In genomic region chr13:81711546-81712371, GRCm38 (mm10) we compare ENCODE assay signal across 8 mouse cellular contexts. TPM values are rescaled to one million over a fixed set of nuclear protein-coding genes. Genes with fewer than 3 reads are reported as not detected.
A peak's percentile ranks its signal among the peaks of the same experiment; 100 is the strongest.
DNase-seq lines count a peak whose midpoint lies in the region; ATAC-seq and TF ChIP-seq lines count a peak whose summit lies in the region.

No protein-coding gene starts in this region.

- peak overlapping the region; percentile 93 for H3K4me3 ChIP-seq in kidney, adult 2 months (ENCODE audit: insufficient read depth, low read depth, low read length)
- H3K4me3 ChIP-seq in embryonic facial prominence, embryonic 11.5 days (ENCODE audit: low read depth, low read length), result peak overlapping the region; percentile 70
- peak overlapping the region; percentile 77 for H3K4me3 ChIP-seq in heart, embryonic 12.5 days
- peak overlapping the region; percentile 83 for H3K4me3 ChIP-seq in midbrain, embryonic 13.5 days (replicated peaks)

- no peak for TF ChIP-seq CTCF in kidney, adult 2 months (conservative IDR thresholded peaks at IDR 0.05; ENCODE audit: insufficient read depth, insufficient read length, low read depth, low read length)

- DNase-seq in kidney, adult 2 months, result no peak
- no peak for DNase-seq in kidney, postnatal 14 days
- DNase-seq in ES-CJ7 (ENCODE audit: low read depth, low spot score), result peak; percentile 15
- DNase-seq in embryonic facial prominence, embryonic 11.5 days (ENCODE audit: low spot score), result peak; percentile 23
- peak; percentile 28 to 39 for DNase-seq in left cerebral cortex, adult 18-20 months (ENCODE audit: low spot score in 2 of 2)
- peak; percentile 55 for DNase-seq in thymus, postnatal 14 days

- no peaks in the 10 kb centered on the region for H3K4me1 ChIP-seq in kidney, adult 2 months (ENCODE audit: control insufficient read depth, insufficient read depth, low read length)
- H3K4me1 ChIP-seq in embryonic facial prominence, embryonic 11.5 days (ENCODE audit: control insufficient read depth, insufficient read depth, low read length), result no peaks in the 10 kb centered on the region
- peaks cover 24% of the 10 kb centered on the region for H3K4me1 ChIP-seq in heart, embryonic 12.5 days (replicated peaks)
- H3K4me1 ChIP-seq in midbrain, embryonic 13.5 days (replicated peaks), result peaks cover 18% of the 10 kb centered on the region

- ATAC-seq in embryonic facial prominence, embryonic 11.5 days (replicated peaks; ENCODE audit: insufficient number of reproducible peaks, low FRiP score, low TSS enrichment, low read depth), result peak; percentile 58
- ATAC-seq in heart, embryonic 12.5 days (ENCODE audit: insufficient number of reproducible peaks, low FRiP score), result peak; percentile 59
- ATAC-seq in midbrain, embryonic 13.5 days, result peak; percentile 67

- TF ChIP-seq POLR2A in kidney, adult 2 months (IDR thresholded peaks at IDR 0.05; ENCODE audit: low read depth, low read length), result no peak

- no peaks in the 10 kb centered on the region for H3K9me3 ChIP-seq in embryonic facial prominence, embryonic 11.5 days (replicated peaks; ENCODE audit: control insufficient read depth, low read length)
- no peaks in the 10 kb centered on the region for H3K9me3 ChIP-seq in heart, embryonic 12.5 days (replicated peaks)
- H3K9me3 ChIP-seq in midbrain, embryonic 13.5 days, result no peaks in the 10 kb centered on the region

- no peaks in the 10 kb centered on the region for H3K27me3 ChIP-seq in kidney, adult 2 months (replicated peaks; ENCODE audit: control insufficient read depth, insufficient read depth, low read length)
- no peaks in the 10 kb centered on the region for H3K27me3 ChIP-seq in embryonic facial prominence, embryonic 11.5 days (ENCODE audit: control insufficient read depth, insufficient read depth, low read length)
- no peaks in the 10 kb centered on the region for H3K27me3 ChIP-seq in heart, embryonic 12.5 days (replicated peaks)
- H3K27me3 ChIP-seq in midbrain, embryonic 13.5 days, result peaks cover 3% of the 10 kb centered on the region; the same call in 1 of the 2 replicates

- H3K27ac ChIP-seq in kidney, adult 2 months (ENCODE audit: insufficient read depth, low read depth, low read length), result no peak overlapping the region
- no peak overlapping the region for H3K27ac ChIP-seq in embryonic facial prominence, embryonic 11.5 days (replicated peaks; ENCODE audit: low read depth, low read length)
- peak overlapping the region; percentile 87 for H3K27ac ChIP-seq in heart, embryonic 12.5 days (ENCODE audit: poor library complexity, severe bottlenecking)
- peak overlapping the region; percentile 92 for H3K27ac ChIP-seq in midbrain, embryonic 13.5 days

- no peaks in the 10 kb centered on the region for H3K36me3 ChIP-seq in kidney, adult 2 months (ENCODE audit: control insufficient read depth, insufficient read depth, low read length)
- no peaks in the 10 kb centered on the region for H3K36me3 ChIP-seq in embryonic facial prominence, embryonic 11.5 days (replicated peaks; ENCODE audit: control insufficient read depth, insufficient read depth, low read depth, low read length)
- no peaks in the 10 kb centered on the region for H3K36me3 ChIP-seq in heart, embryonic 12.5 days
- H3K36me3 ChIP-seq in midbrain, embryonic 13.5 days, result no peaks in the 10 kb centered on the region

- peak overlapping the region; percentile 98 for H3K4me2 ChIP-seq in embryonic facial prominence, embryonic 11.5 days (ENCODE audit: low read depth, low read length)
- H3K4me2 ChIP-seq in heart, embryonic 12.5 days, result peak overlapping the region; percentile 97
- H3K4me2 ChIP-seq in midbrain, embryonic 13.5 days (replicated peaks), result peak overlapping the region; percentile 97

- peak overlapping the region; percentile 68 for H3K9ac ChIP-seq in embryonic facial prominence, embryonic 11.5 days (replicated peaks; ENCODE audit: low read length)
- H3K9ac ChIP-seq in heart, embryonic 12.5 days, result peak overlapping the region; percentile 84
- H3K9ac ChIP-seq in midbrain, embryonic 13.5 days (replicated peaks), result peak overlapping the region; percentile 75

- 2% methylated on average over 42 of the region's 42 CpGs for WGBS in kidney, adult 2 months
- under 1% methylated on average over 42 of the region's 42 CpGs for WGBS in embryonic facial prominence, embryonic 11.5 days
- WGBS in heart, embryonic 12.5 days, result under 1% methylated on average over 42 of the region's 42 CpGs
- under 1% methylated on average over 42 of the region's 42 CpGs for WGBS in midbrain, embryonic 13.5 days

RNA-seq across cellular contexts. Expression of gene Mblac2, which starts 0.6 kb away (rescaled TPM):
- 3.3 and 5.3 TPM in 2 replicates for polyA plus RNA-seq in kidney, adult 2 months (2012; rRNA removed)
- 4.3 and 6.4 TPM in 2 replicates for polyA plus RNA-seq in embryonic facial prominence, embryonic 11.5 days (2014; fragmentation: Nextera tagmentation; extraction: Ambion mirVana)
- 4.8 and 5.0 TPM in 2 replicates for polyA plus RNA-seq in heart, embryonic 12.5 days (2016; fragmentation: Nextera tagmentation; extraction: Ambion mirVana)
- total RNA-seq in left cerebral cortex, adult 18-20 months (2021), result 10 to 100 TPM; 19.6 to 21.3 TPM
- polyA plus RNA-seq in midbrain, embryonic 13.5 days (2015; fragmentation: Nextera tagmentation; extraction: Ambion mirVana), result 20.3 and 21.7 TPM in 2 replicates

RNA-seq across cellular contexts. Expression of gene Polr3g, which starts 0.9 kb away (rescaled TPM):
- polyA plus RNA-seq in kidney, adult 2 months (2012; rRNA removed), result 2.7 and 3.1 TPM in 2 replicates
- 17.6 and 20.0 TPM in 2 replicates for polyA plus RNA-seq in embryonic facial prominence, embryonic 11.5 days (2014; fragmentation: Nextera tagmentation; extraction: Ambion mirVana)
- 19.7 and 20.7 TPM in 2 replicates for polyA plus RNA-seq in heart, embryonic 12.5 days (2016; fragmentation: Nextera tagmentation; extraction: Ambion mirVana)
- total RNA-seq in left cerebral cortex, adult 18-20 months (2021), result 1 to 10 TPM; 5.0 to 5.6 TPM
- 4.1 and 5.5 TPM in 2 replicates for polyA plus RNA-seq in midbrain, embryonic 13.5 days (2015; fragmentation: Nextera tagmentation; extraction: Ambion mirVana)

RNA-seq across cellular contexts. Expression of gene Lysmd3, which starts 54.3 kb away (rescaled TPM):
- 3.9 and 4.4 TPM in 2 replicates for polyA plus RNA-seq in kidney, adult 2 months (2012; rRNA removed)
- polyA plus RNA-seq in embryonic facial prominence, embryonic 11.5 days (2014; fragmentation: Nextera tagmentation; extraction: Ambion mirVana), result 31.8 and 33.9 TPM in 2 replicates
- 25.4 and 28.2 TPM in 2 replicates for polyA plus RNA-seq in heart, embryonic 12.5 days (2016; fragmentation: Nextera tagmentation; extraction: Ambion mirVana)
- total RNA-seq in left cerebral cortex, adult 18-20 months (2021), result 10 to 100 TPM; 12.7 to 16.3 TPM
- 21.5 and 22.5 TPM in 2 replicates for polyA plus RNA-seq in midbrain, embryonic 13.5 days (2015; fragmentation: Nextera tagmentation; extraction: Ambion mirVana)

Comparison
In these comparisons a context has a peak if more than half of its experiments do, and no peak if none do; other contexts are left out.
1. DNase-seq: peak in ES-CJ7 (single experiment), embryonic facial prominence, embryonic 11.5 days (single experiment), left cerebral cortex, adult 18-20 months (2 of 2) and thymus, postnatal 14 days (single experiment); none in kidney, adult 2 months (single experiment) and kidney, postnatal 14 days (single experiment).
2. H3K27ac ChIP-seq: peak in heart, embryonic 12.5 days (single experiment) and midbrain, embryonic 13.5 days (single experiment); none in kidney, adult 2 months (single experiment) and embryonic facial prominence, embryonic 11.5 days (single experiment).
3. Peak in every context shown above with its lines, with median percentiles within 50 percentile points of each other: H3K4me3 ChIP-seq, ATAC-seq, H3K4me2 ChIP-seq and H3K9ac ChIP-seq.